19 mouse cellular contexts compared by ENCODE assay signal in genomic region chr9:47108096-47108495, GRCm38 (mm10).
DNase-seq lines count a peak whose midpoint lies in the region; ATAC-seq lines count a peak whose summit lies in the region.
"Had no signal": no experiment of that assay in that cellular context is flagged by ENCODE, and none has a peak within 500 bp of the region (broad histone marks: within the 10 kb centered on the region; RNA-seq: fewer than 3 reads in every experiment).

No protein-coding gene starts in this region.

- H3K27ac ChIP-seq in midbrain, embryonic 16.5 days (ENCODE audit: low read length), result no peak overlapping the region
- H3K27ac ChIP-seq: embryonic facial prominence, embryonic 13.5 days; gastrocnemius, adult 2 months; heart, embryonic 13.5 days; limb, embryonic 15.5 days; midbrain, embryonic 12.5 days had no signal

- no peak overlapping the region for H3K4me3 ChIP-seq in midbrain, embryonic 16.5 days (ENCODE audit: low read depth, low read length)
- H3K4me3 ChIP-seq: embryonic facial prominence, embryonic 13.5 days; gastrocnemius, adult 2 months; heart, embryonic 13.5 days; limb, embryonic 15.5 days; midbrain, embryonic 12.5 days had no signal

- WGBS in midbrain, embryonic 16.5 days, result 47% methylated on average over 5 of the region's 5 CpGs

- H3K9me3 ChIP-seq in midbrain, embryonic 16.5 days (replicated peaks; ENCODE audit: control insufficient read depth, low read length, poor library complexity, severe bottlenecking), result no peaks in the 10 kb centered on the region
- H3K9me3 ChIP-seq: embryonic facial prominence, embryonic 13.5 days; heart, embryonic 13.5 days; limb, embryonic 15.5 days; midbrain, embryonic 12.5 days had no signal

- intact Hi-C loops in left cerebral cortex, postnatal 14 days (cut with DNase I), result no loop called here
- intact Hi-C loops in left cerebral cortex, postnatal 25 days (cut with DNase I), result no loop called here

- H3K4me2 ChIP-seq in midbrain, embryonic 16.5 days (ENCODE audit: low read length), result no peak overlapping the region
- H3K4me2 ChIP-seq: embryonic facial prominence, embryonic 13.5 days; heart, embryonic 13.5 days; limb, embryonic 15.5 days; midbrain, embryonic 12.5 days had no signal

- no peak overlapping the region for H3K9ac ChIP-seq in midbrain, embryonic 16.5 days (ENCODE audit: low read depth, low read length)
- H3K9ac ChIP-seq: embryonic facial prominence, embryonic 13.5 days; heart, embryonic 13.5 days; limb, embryonic 15.5 days; midbrain, embryonic 12.5 days had no signal

- no peaks in the 10 kb centered on the region for H3K27me3 ChIP-seq in midbrain, embryonic 16.5 days (ENCODE audit: control insufficient read depth, insufficient read depth, low read depth, low read length)
- H3K27me3 ChIP-seq: embryonic facial prominence, embryonic 13.5 days; limb, embryonic 15.5 days had no signal

- peaks cover 12% of the 10 kb centered on the region; the same call in 1 of the 2 replicates for H3K4me1 ChIP-seq in midbrain, embryonic 16.5 days (ENCODE audit: control insufficient read depth, insufficient read depth, low read length)
- H3K4me1 ChIP-seq: limb, embryonic 15.5 days; midbrain, embryonic 12.5 days had no signal

- H3K36me3 ChIP-seq in midbrain, embryonic 16.5 days (ENCODE audit: control insufficient read depth, insufficient read depth, low read length), result no peaks in the 10 kb centered on the region
- H3K36me3 ChIP-seq: embryonic facial prominence, embryonic 13.5 days; heart, embryonic 13.5 days; limb, embryonic 15.5 days; midbrain, embryonic 12.5 days had no signal

- DNase-seq in frontal cortex, postnatal 25 days (ENCODE audit: low spot score in 2 of 2), result no peak
- peak; percentile 18 to 46 for DNase-seq in left cerebral cortex, postnatal 14 days (ENCODE audit: low spot score in 2 of 2)
- no peak for DNase-seq in left cerebral cortex, adult 11 months (ENCODE audit: low spot score)
- DNase-seq in left cerebral cortex, postnatal 25 days (ENCODE audit: low spot score in 2 of 2), result peak; percentile 13 to 35
- peak; percentile 51 to 55 for DNase-seq in right cerebral cortex, postnatal 10 days (ENCODE audit: low spot score in 2 of 2)
- DNase-seq: gastrocnemius, adult 2 months; heart, adult 11 months; heart, postnatal 36 days; kidney, adult 11 months; kidney, postnatal 10 days; lung, postnatal 36 days had no signal

- peak; percentile 82 for ATAC-seq in frontal cortex, adult (ENCODE audit: low TSS enrichment)
- no peak for ATAC-seq in midbrain, embryonic 16.5 days
- no peak for ATAC-seq in granulocyte monocyte progenitor cell, adult 5-6 weeks (replicated peaks; ENCODE audit: poor library complexity, severe bottlenecking)
- ATAC-seq: hindbrain, embryonic 16.5 days had no signal

Comparison
In these comparisons a context has a peak if more than half of its experiments do, and no peak if none do; other contexts are left out.
1. DNase-seq: peak in left cerebral cortex, postnatal 14 days (2 of 2), left cerebral cortex, postnatal 25 days (2 of 2) and right cerebral cortex, postnatal 10 days (2 of 2); none in frontal cortex, postnatal 25 days (0 of 2) and left cerebral cortex, adult 11 months (single experiment).